In the genomic region with DNA sequence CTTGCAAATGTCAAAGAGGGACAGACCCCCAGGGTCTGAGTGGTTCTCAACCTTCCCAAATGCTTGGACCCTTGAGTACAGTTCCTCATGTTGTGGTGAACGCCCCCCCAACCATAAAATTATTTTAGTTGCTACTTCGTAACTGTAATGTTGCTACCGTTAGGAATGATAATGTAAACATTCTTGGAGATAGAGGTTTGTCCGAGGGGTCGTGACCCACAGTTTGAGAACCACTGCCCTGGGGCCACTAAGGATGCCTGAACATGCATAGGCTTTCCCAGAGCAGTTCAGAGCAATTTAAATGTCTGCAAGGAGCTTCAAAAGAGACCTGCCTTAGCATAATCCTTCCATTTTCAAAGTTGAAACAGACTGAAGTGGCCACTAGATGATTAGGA, we compare ENCODE assay signal across 23 mouse cellular contexts.
DNase-seq lines count a peak whose midpoint lies in the region; ATAC-seq and TF ChIP-seq lines count a peak whose summit lies in the region.
"Had no signal": no experiment of that assay in that cellular context is flagged by ENCODE, and none has a peak within 500 bp of the region (broad histone marks: within the 10 kb centered on the region; RNA-seq: fewer than 3 reads in every experiment).

No protein-coding gene starts in this region.

- H3K36me3 ChIP-seq in forebrain, embryonic 10.5 days (replicated peaks) = no peaks in the 10 kb centered on the region
- H3K36me3 ChIP-seq in forebrain, embryonic 16.5 days (ENCODE audit: control insufficient read depth, insufficient read depth) = no peaks in the 10 kb centered on the region
- no peaks in the 10 kb centered on the region for H3K36me3 ChIP-seq in heart, embryonic 12.5 days
- H3K36me3 ChIP-seq in hindbrain, embryonic 12.5 days = no peaks in the 10 kb centered on the region
- no peaks in the 10 kb centered on the region for H3K36me3 ChIP-seq in hindbrain, embryonic 13.5 days
- H3K36me3 ChIP-seq in stomach, postnatal 0 days (ENCODE audit: control insufficient read depth, insufficient read depth, low read length) = no peaks in the 10 kb centered on the region
- H3K36me3 ChIP-seq: forebrain, embryonic 15.5 days; heart, embryonic 13.5 days; hindbrain, embryonic 15.5 days; intestine, embryonic 15.5 days had no signal

- no peak overlapping the region for H3K4me2 ChIP-seq in forebrain, embryonic 16.5 days (ENCODE audit: low read length)
- H3K4me2 ChIP-seq in heart, embryonic 12.5 days = no peak overlapping the region
- no peak overlapping the region for H3K4me2 ChIP-seq in hindbrain, embryonic 12.5 days (replicated peaks)
- no peak overlapping the region for H3K4me2 ChIP-seq in hindbrain, embryonic 13.5 days
- H3K4me2 ChIP-seq in stomach, postnatal 0 days (replicated peaks; ENCODE audit: low read depth) = no peak overlapping the region
- H3K4me2 ChIP-seq: forebrain, embryonic 15.5 days; heart, embryonic 13.5 days; hindbrain, embryonic 15.5 days; intestine, embryonic 15.5 days had no signal

- H3K9me3 ChIP-seq in forebrain, embryonic 10.5 days = no peaks in the 10 kb centered on the region
- no peaks in the 10 kb centered on the region for H3K9me3 ChIP-seq in forebrain, embryonic 16.5 days (ENCODE audit: control insufficient read depth, low read length)
- H3K9me3 ChIP-seq in heart, embryonic 12.5 days (replicated peaks) = no peaks in the 10 kb centered on the region
- no peaks in the 10 kb centered on the region for H3K9me3 ChIP-seq in hindbrain, embryonic 12.5 days (replicated peaks)
- H3K9me3 ChIP-seq in hindbrain, embryonic 13.5 days = no peaks in the 10 kb centered on the region
- no peaks in the 10 kb centered on the region for H3K9me3 ChIP-seq in stomach, postnatal 0 days (ENCODE audit: control insufficient read depth, low read length)
- H3K9me3 ChIP-seq: forebrain, embryonic 15.5 days; heart, embryonic 13.5 days; hindbrain, embryonic 15.5 days; intestine, embryonic 15.5 days had no signal

- no peak overlapping the region for H3K4me3 ChIP-seq in forebrain, embryonic 10.5 days
- H3K4me3 ChIP-seq in forebrain, embryonic 16.5 days (replicated peaks; ENCODE audit: low read length) = no peak overlapping the region
- no peak overlapping the region for H3K4me3 ChIP-seq in heart, embryonic 12.5 days
- no peak overlapping the region for H3K4me3 ChIP-seq in hindbrain, embryonic 12.5 days
- H3K4me3 ChIP-seq in hindbrain, embryonic 13.5 days = no peak overlapping the region
- H3K4me3 ChIP-seq in stomach, postnatal 0 days (ENCODE audit: low read depth, low read length) = no peak overlapping the region
- H3K4me3 ChIP-seq: forebrain, embryonic 15.5 days; heart, embryonic 13.5 days; hindbrain, embryonic 15.5 days; intestine, embryonic 15.5 days had no signal

- no peak for DNase-seq in forebrain, embryonic 10.5 days (ENCODE audit: extremely low spot score, low spot score)
- DNase-seq in heart, adult 11 months = peak; percentile 34
- DNase-seq in stomach, postnatal 0 days (ENCODE audit: low spot score) = peak; percentile 4
- DNase-seq: adrenal gland, adult 2 months; adrenal gland, postnatal 14 days; B cell, adult 2 months; cerebellum, adult 11 months; cerebellum, adult 2 months; cerebellum, adult 9-11 months; cerebellum, postnatal 25 days; gastrocnemius, postnatal 10 days; gastrocnemius, postnatal 36 days; kidney, adult 11 months; kidney, adult 8-10 months had no signal

- H3K27ac ChIP-seq in forebrain, embryonic 10.5 days = peak overlapping the region; percentile 45; the same call in 1 of the 2 replicates
- no peak overlapping the region for H3K27ac ChIP-seq in forebrain, embryonic 16.5 days (ENCODE audit: low read length)
- H3K27ac ChIP-seq in heart, embryonic 12.5 days (ENCODE audit: poor library complexity, severe bottlenecking) = no peak overlapping the region
- H3K27ac ChIP-seq in hindbrain, embryonic 12.5 days = no peak overlapping the region
- no peak overlapping the region for H3K27ac ChIP-seq in hindbrain, embryonic 13.5 days
- H3K27ac ChIP-seq in stomach, postnatal 0 days (replicated peaks) = no peak overlapping the region
- H3K27ac ChIP-seq: forebrain, embryonic 15.5 days; heart, embryonic 13.5 days; hindbrain, embryonic 15.5 days; intestine, embryonic 15.5 days had no signal

- 58% methylated on average over 5 of the region's 5 CpGs for WGBS in forebrain, embryonic 10.5 days
- WGBS in forebrain, embryonic 16.5 days = 61% methylated on average over 5 of the region's 5 CpGs
- WGBS in heart, embryonic 12.5 days = 54% methylated on average over 5 of the region's 5 CpGs
- WGBS in hindbrain, embryonic 12.5 days = 54% methylated on average over 5 of the region's 5 CpGs
- 62% methylated on average over 5 of the region's 5 CpGs for WGBS in hindbrain, embryonic 13.5 days
- WGBS in stomach, postnatal 0 days = 52% methylated on average over 5 of the region's 5 CpGs

- TF ChIP-seq CTCF in stomach, postnatal 0 days (IDR thresholded peaks at IDR 0.05; ENCODE audit: low read depth) = no peak

- no peak overlapping the region for H3K9ac ChIP-seq in forebrain, embryonic 16.5 days (replicated peaks; ENCODE audit: low read depth, low read length)
- H3K9ac ChIP-seq in heart, embryonic 12.5 days = no peak overlapping the region
- no peak overlapping the region for H3K9ac ChIP-seq in hindbrain, embryonic 12.5 days
- no peak overlapping the region for H3K9ac ChIP-seq in hindbrain, embryonic 13.5 days
- H3K9ac ChIP-seq in stomach, postnatal 0 days (ENCODE audit: low read length) = no peak overlapping the region
- H3K9ac ChIP-seq: forebrain, embryonic 15.5 days; heart, embryonic 13.5 days; hindbrain, embryonic 15.5 days; intestine, embryonic 15.5 days had no signal

- no peak for ATAC-seq in forebrain, embryonic 16.5 days
- no peak for ATAC-seq in heart, embryonic 12.5 days (ENCODE audit: insufficient number of reproducible peaks, low FRiP score)
- 0 out of 2 replicates have a peak, but pooled peaks have one; percentile 19 for ATAC-seq in hindbrain, embryonic 12.5 days (ENCODE audit: low FRiP score)
- ATAC-seq in hindbrain, embryonic 13.5 days (ENCODE audit: low FRiP score) = no peak
- ATAC-seq in stomach, postnatal 0 days (ENCODE audit: low FRiP score, low TSS enrichment) = no peak

- H3K27me3 ChIP-seq in forebrain, embryonic 10.5 days (ENCODE audit: poor library complexity, severe bottlenecking) = no peaks in the 10 kb centered on the region
- H3K27me3 ChIP-seq in forebrain, embryonic 16.5 days (replicated peaks; ENCODE audit: control insufficient read depth, insufficient read depth, low read length) = no peaks in the 10 kb centered on the region
- H3K27me3 ChIP-seq in heart, embryonic 12.5 days (replicated peaks) = no peaks in the 10 kb centered on the region
- H3K27me3 ChIP-seq in hindbrain, embryonic 12.5 days = no peaks in the 10 kb centered on the region
- H3K27me3 ChIP-seq in hindbrain, embryonic 13.5 days = no peaks in the 10 kb centered on the region; the same call in 1 of the 2 replicates
- no peaks in the 10 kb centered on the region for H3K27me3 ChIP-seq in stomach, postnatal 0 days (ENCODE audit: control insufficient read depth, insufficient read depth, low read length)
- H3K27me3 ChIP-seq: CH12.LX; forebrain, embryonic 15.5 days; heart, embryonic 13.5 days; hindbrain, embryonic 15.5 days; intestine, embryonic 15.5 days had no signal

- H3K4me1 ChIP-seq in forebrain, embryonic 10.5 days = peaks cover 19% of the 10 kb centered on the region
- peaks cover 11% of the 10 kb centered on the region for H3K4me1 ChIP-seq in forebrain, embryonic 16.5 days (replicated peaks; ENCODE audit: control insufficient read depth, insufficient read depth, low read length)
- 0 out of 2 replicates have a peak, but pooled peaks cover 2% of the 10 kb centered on the region for H3K4me1 ChIP-seq in heart, embryonic 12.5 days (replicated peaks)
- H3K4me1 ChIP-seq in hindbrain, embryonic 12.5 days = peaks cover 14% of the 10 kb centered on the region
- peaks cover 11% of the 10 kb centered on the region for H3K4me1 ChIP-seq in hindbrain, embryonic 13.5 days (replicated peaks)
- no peaks in the 10 kb centered on the region for H3K4me1 ChIP-seq in stomach, postnatal 0 days (replicated peaks; ENCODE audit: control insufficient read depth, insufficient read depth)
- H3K4me1 ChIP-seq: intestine, embryonic 15.5 days had no signal

- no peak for TF ChIP-seq EP300 in stomach, postnatal 0 days (optimal IDR thresholded peaks at IDR 0.05)
